In genomic region chr12:71009769-71010168, GRCm38 (mm10) we compare ENCODE assay signal across 10 mouse cellular contexts. TPM values are rescaled to one million over a fixed set of nuclear protein-coding genes. Genes with fewer than 3 reads are reported as not detected.
A peak's percentile ranks its signal among the peaks of the same experiment; 100 is the strongest.
DNase-seq lines count a peak whose midpoint lies in the region; ATAC-seq lines count a peak whose summit lies in the region.
"Had no signal": no experiment of that assay in that cellular context is flagged by ENCODE, and none has a peak within 500 bp of the region (broad histone marks: within the 10 kb centered on the region; RNA-seq: fewer than 3 reads in every experiment).

No protein-coding gene starts in this region.

- peaks cover 20% of the 10 kb centered on the region for H3K4me1 ChIP-seq in kidney, embryonic 15.5 days
- H3K4me1 ChIP-seq in forebrain, embryonic 12.5 days = peaks cover 15% of the 10 kb centered on the region

- no peaks in the 10 kb centered on the region for H3K27me3 ChIP-seq in kidney, embryonic 15.5 days
- H3K27me3 ChIP-seq in forebrain, embryonic 12.5 days = no peaks in the 10 kb centered on the region
- H3K27me3 ChIP-seq: liver, embryonic 13.5 days had no signal

- no peak overlapping the region for H3K9ac ChIP-seq in kidney, embryonic 15.5 days
- H3K9ac ChIP-seq in forebrain, embryonic 12.5 days = no peak overlapping the region
- H3K9ac ChIP-seq: liver, embryonic 13.5 days had no signal

- H3K4me3 ChIP-seq in kidney, embryonic 15.5 days (replicated peaks) = no peak overlapping the region
- H3K4me3 ChIP-seq in forebrain, embryonic 12.5 days (replicated peaks) = no peak overlapping the region
- H3K4me3 ChIP-seq: liver, embryonic 13.5 days had no signal

- peaks cover 68% of the 10 kb centered on the region for H3K36me3 ChIP-seq in kidney, embryonic 15.5 days
- peaks cover 54% of the 10 kb centered on the region for H3K36me3 ChIP-seq in forebrain, embryonic 12.5 days (replicated peaks)

- H3K9me3 ChIP-seq in kidney, embryonic 15.5 days (replicated peaks) = no peaks in the 10 kb centered on the region
- no peaks in the 10 kb centered on the region for H3K9me3 ChIP-seq in forebrain, embryonic 12.5 days
- H3K9me3 ChIP-seq: liver, embryonic 13.5 days had no signal

- DNase-seq in kidney, adult 11 months = peak; percentile 53
- DNase-seq in embryo, embryonic 11 days = peak; percentile 15
- DNase-seq in heart, postnatal 4 days = peak; percentile 62
- DNase-seq in lung, postnatal 36 days = peak; percentile 77
- no peak for DNase-seq in retina, embryonic 14.5 days (ENCODE audit: low spot score)
- no peak for DNase-seq in layer of hippocampus, postnatal 25 days (ENCODE audit: extremely low spot score in 1 of 2, low spot score in 1 of 2)
- DNase-seq: liver, embryonic 13.5 days; retina, postnatal 1 day had no signal

- no peak overlapping the region for H3K27ac ChIP-seq in kidney, embryonic 15.5 days
- H3K27ac ChIP-seq in forebrain, embryonic 12.5 days = no peak overlapping the region
- H3K27ac ChIP-seq: liver, embryonic 13.5 days had no signal

- 52% methylated on average over 4 of the region's 4 CpGs for WGBS in kidney, embryonic 15.5 days
- WGBS in forebrain, embryonic 12.5 days = 72% methylated on average over 4 of the region's 4 CpGs

- ATAC-seq in kidney, embryonic 15.5 days (replicated peaks; ENCODE audit: low FRiP score) = no peak
- ATAC-seq in forebrain, embryonic 12.5 days (ENCODE audit: low FRiP score) = no peak

- no peak overlapping the region for H3K4me2 ChIP-seq in kidney, embryonic 15.5 days
- H3K4me2 ChIP-seq in forebrain, embryonic 12.5 days = no peak overlapping the region
- H3K4me2 ChIP-seq: liver, embryonic 13.5 days had no signal

RNA-seq across cellular contexts. Expression of gene Arid4a, which starts 6.0 kb away (rescaled TPM):
- 34.9 and 35.6 TPM in 2 replicates for polyA plus RNA-seq in kidney, embryonic 15.5 days (2015; fragmentation: Nextera tagmentation; extraction: Ambion mirVana)
- 10 to 100 TPM; 13.0 to 13.4 TPM for total RNA-seq in heart, postnatal 4 days (2021)
- 41.1 and 41.5 TPM in 2 replicates for polyA plus RNA-seq in forebrain, embryonic 12.5 days (2016; fragmentation: Nextera tagmentation; extraction: Ambion mirVana)
- 10 to 100 TPM; 36.8 to 41.7 TPM for total RNA-seq in layer of hippocampus, postnatal 25 days (2021)

RNA-seq across cellular contexts. Expression of gene Psma3, which starts 35.3 kb away (rescaled TPM):
- 591 and 640 TPM in 2 replicates for polyA plus RNA-seq in kidney, embryonic 15.5 days (2015; fragmentation: Nextera tagmentation; extraction: Ambion mirVana)
- total RNA-seq in heart, postnatal 4 days (2021) = 100 to 1,000 TPM; 257 to 261 TPM
- polyA plus RNA-seq in forebrain, embryonic 12.5 days (2016; fragmentation: Nextera tagmentation; extraction: Ambion mirVana) = 547 and 562 TPM in 2 replicates
- 100 to 1,000 TPM; 207 to 215 TPM for total RNA-seq in layer of hippocampus, postnatal 25 days (2021)

Comparison
In these comparisons a context has a peak if more than half of its experiments do, and no peak if none do; other contexts are left out.
1. DNase-seq: peak in kidney, adult 11 months (single experiment), embryo, embryonic 11 days (single experiment), heart, postnatal 4 days (single experiment) and lung, postnatal 36 days (single experiment); none in retina, embryonic 14.5 days (single experiment) and layer of hippocampus, postnatal 25 days (0 of 2).